Mouse (Mus musculus) C2C12 (cell line): ENCODE measurements around the gene Snrpg. TPM values are rescaled to one million over a fixed set of nuclear protein-coding genes. Genes with fewer than 3 reads are reported as not detected.

Source experiments
- H3K27me3 ChIP-seq: one replicate; pipeline ENCODE4 v1.6.1; 2011; ENCODE audit not compliant: control insufficient read depth, insufficient read depth, insufficient read length
- H3K36me3 ChIP-seq: one replicate; pipeline ENCODE4 v1.6.1; 2011; ENCODE audit not compliant: control insufficient read depth, insufficient read depth
- H3K4me3 ChIP-seq: one replicate; pipeline ENCODE4 v1.5.1; 2011; ENCODE audit warnings: mild to moderate bottlenecking, control low read depth; ENCODE audit not compliant: poor library complexity, insufficient read depth, severe bottlenecking
- H3K79me2 ChIP-seq: one replicate; pipeline ENCODE4 v1.6.1; 2011; ENCODE audit not compliant: control insufficient read depth, insufficient read depth
- H3K79me3 ChIP-seq: one replicate; pipeline ENCODE4 v1.6.1; 2011; ENCODE audit warnings: low read depth, control low read depth
- H3ac ChIP-seq: one replicate; pipeline ENCODE3; 2011; ENCODE audit warnings: low read depth; ENCODE audit not compliant: control insufficient read depth, insufficient read length
- CEBPB ChIP-seq: IDR thresholded peaks from one replicate; pipeline ENCODE4 v1.6.1; 2011; ENCODE audit warnings: low read depth, mild to moderate bottlenecking, control low read depth, moderate library complexity
- CTCF ChIP-seq: IDR thresholded peaks from one replicate; pipeline ENCODE4 v1.5.1; 2011; ENCODE audit not compliant: control insufficient read depth, insufficient read depth, insufficient read length
- FOSL1 ChIP-seq: IDR thresholded peaks from one replicate; pipeline ENCODE4 v1.8.0; 2011; ENCODE audit warnings: mild to moderate bottlenecking, low read length; ENCODE audit not compliant: poor library complexity, insufficient read depth, severe bottlenecking
- MAX ChIP-seq: IDR thresholded peaks from one replicate; pipeline ENCODE4 v1.6.1; 2011; ENCODE audit warnings: mild to moderate bottlenecking, control low read depth
- MYOD1 ChIP-seq: IDR thresholded peaks from one replicate; pipeline ENCODE4 v1.6.1; 2011; ENCODE audit warnings: low read depth; ENCODE audit not compliant: control insufficient read depth, insufficient read length
- MYOG ChIP-seq: IDR thresholded peaks from one replicate; pipeline ENCODE4 v1.6.1; 2011; ENCODE audit not compliant: control insufficient read depth, insufficient read length; ENCODE audit errors: extremely low read depth
- USF1 ChIP-seq: IDR thresholded peaks from one replicate; pipeline ENCODE4 v1.6.1; 2011; ENCODE audit warnings: low read depth, mild to moderate bottlenecking, control low read depth, moderate library complexity
- polyA plus RNA-seq: library from polyadenylated mRNA; unstranded; fragments of >200 nt; fragmentation: generic; extraction: Trizol; gene quantifications from one replicate; pipeline ENCODE4 v1.2.1, GENCODE M21; 2012; ENCODE audit warnings: missing spikeins

Snrpg gene
- polyA plus RNA-seq, 1 experiment, result 354 TPM

DNA sequence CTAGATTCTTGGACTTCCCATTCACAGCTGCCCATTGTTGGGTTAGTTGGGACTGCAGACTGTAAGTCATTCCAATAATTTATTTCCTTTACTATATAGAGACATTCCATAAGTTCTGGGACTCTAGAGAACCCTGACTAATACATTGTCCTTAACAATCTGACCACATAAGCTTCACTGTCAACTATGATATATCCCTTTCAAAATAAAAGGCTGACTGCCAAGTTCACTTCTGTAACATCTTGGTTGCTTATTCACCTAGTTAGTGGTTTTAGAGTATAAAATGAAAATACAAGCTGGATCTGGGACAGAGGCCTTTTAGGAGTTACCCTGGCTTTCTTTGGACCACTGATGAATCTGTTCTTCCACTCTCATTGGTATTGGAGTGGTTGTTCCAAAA is 11.4 kb downstream of the Snrpg start:
- no peak for TF ChIP-seq CEBPB
- no peak for TF ChIP-seq USF1
- TF ChIP-seq MAX, result no peak
- TF ChIP-seq FOSL1, result peak; percentile 43
- TF ChIP-seq CTCF, result no peak
- TF ChIP-seq MYOD1, result peak; percentile 6
- no peak for TF ChIP-seq MYOG
- Histone ChIP-seq H3K79me2 (no peaks in the 10 kb centered on the region), H3K4me3 (no peak overlapping the region), H3K27me3 (no peaks in the 10 kb centered on the region), H3ac (no peak overlapping the region), H3K36me3 (peaks cover 30% of the 10 kb centered on the region), H3K79me3 (no peaks in the 10 kb centered on the region)

DNA sequence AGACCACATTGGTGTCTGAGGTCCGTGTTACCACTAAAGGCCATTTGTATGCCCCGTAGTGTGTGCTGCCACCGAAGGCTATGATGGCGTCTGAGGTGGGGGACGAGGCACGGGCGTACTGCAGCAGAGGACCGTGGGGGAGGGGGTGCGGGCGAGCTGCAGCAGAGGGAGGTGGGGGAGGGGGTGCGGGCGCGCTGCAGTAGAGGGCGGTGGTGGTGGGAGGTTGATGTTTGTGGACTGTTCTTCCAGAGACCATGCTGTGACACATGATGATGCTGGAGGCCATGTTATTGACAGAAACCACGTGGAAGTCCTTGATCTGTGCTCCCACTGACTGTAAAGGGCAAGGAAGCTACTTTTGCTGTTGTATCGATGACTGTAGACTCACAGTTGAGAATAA is 12.3 kb downstream of the Snrpg start:
- no peaks in the 10 kb centered on the region for H3K79me2 ChIP-seq
- peaks cover 30% of the 10 kb centered on the region for H3K36me3 ChIP-seq
- TF ChIP-seq CEBPB, result no peak
- no peak for TF ChIP-seq MAX
- TF ChIP-seq MYOG, result no peak
- TF ChIP-seq FOSL1, result no peak
- TF ChIP-seq USF1, result no peak
- TF ChIP-seq MYOD1, result no peak
- no peak for TF ChIP-seq CTCF
- no peak overlapping the region for H3ac ChIP-seq
- no peaks in the 10 kb centered on the region for H3K27me3 ChIP-seq
- no peaks in the 10 kb centered on the region for H3K79me3 ChIP-seq
- H3K4me3 ChIP-seq, result no peak overlapping the region

DNA sequence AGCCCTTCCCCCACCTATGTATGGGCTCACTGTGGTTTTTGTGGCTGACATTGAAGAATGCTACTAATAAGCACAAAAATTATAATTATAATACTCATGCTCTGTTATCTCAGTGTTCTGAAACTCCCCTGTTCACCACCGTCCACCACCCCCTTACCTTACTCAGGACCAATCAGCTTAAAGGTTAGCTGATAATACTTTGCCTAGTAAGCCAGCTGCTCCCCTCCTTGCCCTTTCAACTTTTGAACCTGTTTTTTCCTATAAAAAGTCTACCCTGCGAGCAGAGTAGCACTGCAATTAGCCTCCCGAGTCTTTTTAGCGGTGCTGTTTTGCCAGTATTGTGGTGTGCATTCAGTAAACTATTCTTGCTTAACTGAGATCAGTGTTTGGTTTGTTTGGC is 13.6 kb downstream of the Snrpg start:
- H3ac ChIP-seq, result no peak overlapping the region
- TF ChIP-seq CEBPB, result no peak
- no peak for TF ChIP-seq FOSL1
- no peak for TF ChIP-seq MYOD1
- no peak for TF ChIP-seq CTCF
- no peak for TF ChIP-seq USF1
- H3K36me3 ChIP-seq, result peaks cover 25% of the 10 kb centered on the region
- no peaks in the 10 kb centered on the region for H3K27me3 ChIP-seq
- peaks cover 2% of the 10 kb centered on the region for H3K79me3 ChIP-seq
- H3K79me2 ChIP-seq, result no peaks in the 10 kb centered on the region
- no peak overlapping the region for H3K4me3 ChIP-seq

DNA sequence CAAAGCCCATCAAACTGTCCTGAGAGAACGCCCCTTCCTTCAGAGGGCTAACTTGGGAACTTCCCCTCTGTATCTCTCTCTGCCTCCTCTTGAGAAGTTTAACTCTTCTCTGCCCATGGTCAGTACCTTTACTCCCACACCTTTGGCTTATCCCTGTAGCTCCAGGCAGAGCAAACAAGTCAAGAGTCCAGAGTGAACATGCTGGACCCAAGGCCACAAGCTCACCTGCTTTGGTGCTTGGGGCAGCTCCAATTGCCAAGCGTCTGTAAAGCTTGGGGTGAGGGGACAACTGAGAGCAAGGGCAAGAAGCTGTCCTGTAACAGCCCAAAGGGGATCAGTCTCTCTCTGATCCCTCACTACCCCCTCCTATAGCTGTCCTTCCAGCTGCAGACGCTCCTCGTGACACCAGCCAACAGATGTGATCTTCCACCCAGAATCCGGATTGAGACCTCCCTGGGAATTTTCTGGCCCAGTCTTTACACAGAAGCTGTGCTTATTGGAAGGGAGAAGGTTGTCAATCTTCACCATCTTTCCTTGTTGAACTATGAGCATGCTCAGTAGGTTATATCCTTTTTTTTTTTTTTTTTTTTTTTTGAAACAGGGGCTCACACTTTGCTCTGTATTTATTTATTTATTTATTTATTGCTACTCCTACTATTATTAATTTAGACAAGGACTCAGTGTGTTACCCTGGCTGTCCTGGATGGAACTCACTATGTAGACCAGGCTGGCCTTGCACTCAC is 14.4 kb downstream of the Snrpg start:
- Histone ChIP-seq H3K36me3 (peaks cover 28% of the 10 kb centered on the region), H3ac (no peak overlapping the region), H3K4me3 (no peak overlapping the region), H3K79me2 (no peaks in the 10 kb centered on the region), H3K27me3 (no peaks in the 10 kb centered on the region), H3K79me3 (peaks cover 2% of the 10 kb centered on the region)
- TF ChIP-seq USF1 (no peak), CEBPB (no peak), MYOD1 (no peak), CTCF (no peak), MAX (no peak), MYOG (no peak), FOSL1 (no peak)

DNA sequence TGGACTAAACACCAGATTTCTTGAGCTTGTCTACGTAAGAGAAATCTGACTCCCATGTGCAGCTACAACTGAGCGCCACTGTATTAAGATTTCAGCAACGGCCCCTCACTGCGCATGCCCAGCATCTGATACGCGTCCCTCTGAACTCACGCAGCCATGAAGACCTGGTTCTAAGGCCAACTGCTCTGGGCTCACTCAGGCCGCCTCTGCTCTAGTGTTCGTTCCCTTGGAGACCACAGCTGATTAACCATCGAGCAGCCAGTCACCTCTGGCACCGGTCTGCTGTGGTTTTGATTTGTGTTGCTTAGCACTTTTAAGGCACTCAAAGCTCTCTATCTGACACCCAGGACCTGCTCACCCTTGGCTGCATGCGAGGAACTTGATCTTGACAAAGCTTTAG is 16.2 kb downstream of the Snrpg start:
- Histone ChIP-seq H3ac (no peak overlapping the region), H3K79me2 (no peaks in the 10 kb centered on the region), H3K79me3 (peaks cover 2% of the 10 kb centered on the region), H3K4me3 (no peak overlapping the region), H3K27me3 (no peaks in the 10 kb centered on the region), H3K36me3 (peaks cover 43% of the 10 kb centered on the region)
- TF ChIP-seq USF1 (no peak), MAX (no peak), MYOD1 (no peak), CTCF (no peak), CEBPB (no peak), MYOG (no peak), FOSL1 (no peak)

DNA sequence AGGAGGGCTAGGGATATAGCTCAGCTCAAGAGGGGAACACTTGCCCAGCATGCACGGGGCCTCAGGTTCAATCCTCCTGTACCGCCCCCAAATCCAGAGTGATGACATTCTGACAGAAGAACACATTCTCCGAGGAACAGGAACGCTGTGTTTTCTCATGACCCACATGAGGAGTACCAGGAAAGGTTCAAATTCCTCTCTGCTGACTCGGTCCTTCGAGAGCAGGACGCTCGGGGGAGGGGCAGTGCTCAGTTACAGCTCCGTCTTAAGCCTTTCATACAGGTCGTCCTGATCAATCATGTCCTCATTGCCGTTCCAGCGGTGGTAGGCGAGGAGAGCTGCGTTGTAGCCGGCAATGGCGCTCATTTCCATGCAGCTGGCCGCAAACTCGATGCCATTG is 17.4 kb downstream of the Snrpg start:
- H3K79me3 ChIP-seq, result peaks cover 2% of the 10 kb centered on the region
- TF ChIP-seq CTCF, result no peak
- no peak for TF ChIP-seq MYOD1
- no peak for TF ChIP-seq CEBPB
- no peak for TF ChIP-seq FOSL1
- no peak for TF ChIP-seq USF1
- no peak for TF ChIP-seq MAX
- no peak for TF ChIP-seq MYOG
- H3K4me3 ChIP-seq, result no peak overlapping the region
- peaks cover 46% of the 10 kb centered on the region for H3K36me3 ChIP-seq
- H3K79me2 ChIP-seq, result no peaks in the 10 kb centered on the region
- no peak overlapping the region for H3ac ChIP-seq
- no peaks in the 10 kb centered on the region for H3K27me3 ChIP-seq
